Mouse (Mus musculus) E14TG2a.4 (cell line): ENCODE results near the gene Spg21.

Source experiments
- CTCF ChIP-seq: conservative IDR thresholded peaks from 2 replicates; pipeline ENCODE4 v1.5.1; 2014; ENCODE audit warnings: low read length
- NANOG ChIP-seq: IDR thresholded peaks from 2 replicates; pipeline ENCODE4 v1.6.1; 2014; ENCODE audit warnings: borderline replicate concordance, low read length, mixed read lengths

GRCm38 (mm10) chr9:65427511-65427910 is 33.2 kb upstream of the Spg21 start:
- no peak for TF ChIP-seq CTCF
- no peak for TF ChIP-seq NANOG
